Comparison of ENCODE assay signal across 29 mouse cellular contexts in genomic region chr2:173666876-173667275, GRCm38 (mm10). TPM values are rescaled to one million over a fixed set of nuclear protein-coding genes. Genes with fewer than 3 reads are reported as not detected.
A peak's percentile ranks its signal among the peaks of the same experiment; 100 is the strongest.
DNase-seq lines count a peak whose midpoint lies in the region; ATAC-seq and TF ChIP-seq lines count a peak whose summit lies in the region.
"Had no signal": no experiment of that assay in that cellular context is flagged by ENCODE, and none has a peak within 500 bp of the region (broad histone marks: within the 10 kb centered on the region; RNA-seq: fewer than 3 reads in every experiment).

No protein-coding gene starts in this region.

- WGBS in lung, embryonic 16.5 days: 46% methylated on average over 3 of the region's 3 CpGs
- WGBS in lung, adult 2 months: 58% methylated on average over 3 of the region's 3 CpGs

- no peak overlapping the region for H3K9ac ChIP-seq in lung, embryonic 16.5 days (ENCODE audit: low read length)
- H3K9ac ChIP-seq: embryonic facial prominence, embryonic 13.5 days; embryonic facial prominence, embryonic 15.5 days; forebrain, embryonic 12.5 days had no signal

- H3K4me1 ChIP-seq in lung, embryonic 16.5 days (replicated peaks; ENCODE audit: control insufficient read depth, insufficient read depth, low read length): no peaks in the 10 kb centered on the region
- H3K4me1 ChIP-seq in lung, adult 2 months (ENCODE audit: control insufficient read depth, insufficient read depth, low read length): peaks cover 9% of the 10 kb centered on the region

- H3K27me3 ChIP-seq in lung, embryonic 16.5 days (ENCODE audit: control insufficient read depth, insufficient read depth, low read depth, low read length): no peaks in the 10 kb centered on the region
- H3K27me3 ChIP-seq: embryonic facial prominence, embryonic 13.5 days; embryonic facial prominence, embryonic 15.5 days; forebrain, embryonic 12.5 days had no signal

- H3K27ac ChIP-seq in lung, embryonic 16.5 days (ENCODE audit: low read length): no peak overlapping the region
- H3K27ac ChIP-seq: embryonic facial prominence, embryonic 13.5 days; embryonic facial prominence, embryonic 15.5 days; forebrain, embryonic 10.5 days; forebrain, embryonic 12.5 days had no signal

- ATAC-seq in lung, embryonic 16.5 days (ENCODE audit: low read depth): peak; percentile 72; the same call in 1 of the 2 replicates
- ATAC-seq: forebrain, embryonic 14.5 days had no signal

- no peak overlapping the region for H3K4me3 ChIP-seq in lung, embryonic 16.5 days (ENCODE audit: low read length)
- no peak overlapping the region for H3K4me3 ChIP-seq in lung, adult 2 months (replicated peaks; ENCODE audit: extremely low read depth, low read depth, low read length)
- H3K4me3 ChIP-seq: embryonic facial prominence, embryonic 13.5 days; embryonic facial prominence, embryonic 15.5 days; erythroblast, embryonic 14.5 days; forebrain, embryonic 10.5 days; forebrain, embryonic 12.5 days had no signal

- TF ChIP-seq CTCF in lung, adult 2 months (IDR thresholded peaks at IDR 0.05; ENCODE audit: insufficient read depth, low read length): no peak

- DNase-seq in lung, postnatal 10 days: no peak
- peak; percentile 37 for DNase-seq in lung, postnatal 25 days (ENCODE audit: low spot score)
- no peak for DNase-seq in lung, adult 2 months
- peak; percentile 45 for DNase-seq in lung, postnatal 36 days
- no peak for DNase-seq in heart, postnatal 4 days
- DNase-seq: adrenal gland, adult 2 months; adrenal gland, postnatal 10 days; adrenal gland, postnatal 25 days; cerebellum, adult 11 months; cerebellum, adult 18-20 months; cerebellum, adult 8-10 months; cerebellum, adult 9-11 months; cerebellum, postnatal 14 days; cerebellum, postnatal 36 days; embryo, embryonic 11 days had no signal

- peaks cover 22% of the 10 kb centered on the region for H3K36me3 ChIP-seq in lung, embryonic 16.5 days (ENCODE audit: control insufficient read depth, insufficient read depth, low read length)

- H3K9me3 ChIP-seq in lung, embryonic 16.5 days (ENCODE audit: control insufficient read depth, low read length): no peaks in the 10 kb centered on the region
- H3K9me3 ChIP-seq: embryonic facial prominence, embryonic 13.5 days; embryonic facial prominence, embryonic 15.5 days; forebrain, embryonic 10.5 days; forebrain, embryonic 12.5 days had no signal

- H3K4me2 ChIP-seq in lung, embryonic 16.5 days (ENCODE audit: low read depth, low read length): no peak overlapping the region
- H3K4me2 ChIP-seq: embryonic facial prominence, embryonic 13.5 days; embryonic facial prominence, embryonic 15.5 days; forebrain, embryonic 12.5 days had no signal

- no peak for TF ChIP-seq POLR2A in lung, adult 2 months (IDR thresholded peaks at IDR 0.05; ENCODE audit: borderline replicate concordance, extremely low read depth, low read depth, low read length)

RNA-seq across cellular contexts. Expression of gene Rab22a, which starts 7.3 kb away (rescaled TPM):
- polyA plus RNA-seq in lung, embryonic 16.5 days (2015; fragmentation: Nextera tagmentation; extraction: Ambion mirVana): 29.7 and 34.1 TPM in 2 replicates
- 27.3 and 51.1 TPM in 2 replicates for polyA plus RNA-seq in lung, adult 2 months (2012; rRNA removed)
- total RNA-seq in heart, postnatal 4 days (2021): 10 to 100 TPM; 26.7 to 27.0 TPM

RNA-seq across cellular contexts. Expression of gene 1700010B08Rik, which starts 52.3 kb away (rescaled TPM):
- not detected in 2 replicates for polyA plus RNA-seq in lung, embryonic 16.5 days (2015; fragmentation: Nextera tagmentation; extraction: Ambion mirVana)
- polyA plus RNA-seq in lung, adult 2 months (2012; rRNA removed): not detected in 2 replicates
- not detected for total RNA-seq in heart, postnatal 4 days (2021)
- total RNA-seq: adrenal gland, adult 2 months; adrenal gland, postnatal 10 days; adrenal gland, postnatal 25 days; adrenal gland, postnatal 4 days; common myeloid progenitor, adult 5-6 weeks; ES-E14; MEL had no signal
- polyA plus RNA-seq: adrenal gland, adult 2 months; brain, embryonic 14.5 days; C2C12; embryonic facial prominence, embryonic 11.5 days; embryonic facial prominence, embryonic 13.5 days; embryonic facial prominence, embryonic 15.5 days; erythroblast, embryonic 14.5 days; forebrain, embryonic 10.5 days; forebrain, embryonic 12.5 days; forebrain, embryonic 14.5 days had no signal

Comparison
In these comparisons a context has a peak if more than half of its experiments do, and no peak if none do; other contexts are left out.
1. DNase-seq: peak in lung, postnatal 25 days (single experiment) and lung, postnatal 36 days (single experiment); none in lung, postnatal 10 days (single experiment), lung, adult 2 months (single experiment) and heart, postnatal 4 days (single experiment).